Mouse (Mus musculus): Measurements from ENCODE around the gene Slc25a5.
A peak's percentile ranks its signal among the peaks of the same experiment; 100 is the strongest.
"Not testable (repeated sequence)": the region's sequence is repeated elsewhere in the genome, so short reads cannot be mapped to it uniquely, and the experiment has no call there.

Gene Slc25a5

GRCm38 (mm10) chrX:36795424-36796162 is at the start of gene Slc25a5:
Slc25a5 (plus strand) TSS chrX:36795651.
- peak; percentile 33 for DNase-seq (ENCODE audit: low spot score)

DNA sequence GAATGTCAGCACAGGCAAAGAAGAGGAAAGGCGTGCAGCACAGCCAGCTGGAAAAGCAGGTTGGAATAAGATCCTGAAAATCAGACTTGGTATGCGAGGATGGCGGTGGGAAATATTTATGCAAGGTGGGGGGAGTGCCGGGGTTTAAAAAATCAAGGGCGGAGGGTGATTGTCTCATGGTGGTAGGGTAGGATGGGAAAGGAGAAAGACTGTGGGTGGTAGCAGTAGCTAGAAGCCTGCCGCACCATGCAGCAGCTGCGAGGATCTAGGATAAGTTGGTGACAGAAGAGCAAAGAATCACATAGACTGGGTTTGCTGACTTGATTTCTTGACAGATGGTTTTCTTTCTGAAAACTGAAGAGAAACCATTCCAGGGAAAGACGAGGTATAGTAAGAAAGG is 48.7 kb upstream of the Slc25a5 start:
- DNase-seq (ENCODE audit: low spot score), result no peak

DNA sequence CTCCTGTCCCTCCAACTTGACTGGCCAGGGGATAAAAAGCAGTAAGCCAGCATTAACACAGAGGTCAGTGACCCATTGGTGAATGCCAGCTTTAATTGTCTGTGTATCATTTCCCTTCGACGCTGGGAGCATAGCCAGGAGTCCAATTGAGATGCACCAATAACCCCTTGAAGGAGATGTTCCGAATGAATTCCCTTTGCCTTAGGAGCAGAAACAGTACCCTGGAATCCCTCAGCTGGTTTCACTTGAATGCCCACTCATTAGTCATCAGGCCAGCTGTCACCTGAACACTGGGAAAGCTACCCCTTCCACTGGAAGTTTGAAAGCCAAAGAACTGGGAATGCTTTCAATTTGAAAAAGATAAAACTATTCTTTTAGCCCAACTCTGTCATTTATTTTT is 46.9 kb upstream of the Slc25a5 start:
- no peak for DNase-seq (ENCODE audit: low spot score)

- DNase-seq (ENCODE audit: low spot score), result no peak
Observed at GRCm38 (mm10) chrX:36749281-36749785, 46.1 kb upstream of the Slc25a5 start.

GRCm38 (mm10) chrX:36750591-36750990 is 44.9 kb upstream of the Slc25a5 start:
- no peak for DNase-seq (ENCODE audit: low spot score)

GRCm38 (mm10) chrX:36752586-36752985 is 42.9 kb upstream of the Slc25a5 start:
- no peak for DNase-seq (ENCODE audit: low spot score)

DNA sequence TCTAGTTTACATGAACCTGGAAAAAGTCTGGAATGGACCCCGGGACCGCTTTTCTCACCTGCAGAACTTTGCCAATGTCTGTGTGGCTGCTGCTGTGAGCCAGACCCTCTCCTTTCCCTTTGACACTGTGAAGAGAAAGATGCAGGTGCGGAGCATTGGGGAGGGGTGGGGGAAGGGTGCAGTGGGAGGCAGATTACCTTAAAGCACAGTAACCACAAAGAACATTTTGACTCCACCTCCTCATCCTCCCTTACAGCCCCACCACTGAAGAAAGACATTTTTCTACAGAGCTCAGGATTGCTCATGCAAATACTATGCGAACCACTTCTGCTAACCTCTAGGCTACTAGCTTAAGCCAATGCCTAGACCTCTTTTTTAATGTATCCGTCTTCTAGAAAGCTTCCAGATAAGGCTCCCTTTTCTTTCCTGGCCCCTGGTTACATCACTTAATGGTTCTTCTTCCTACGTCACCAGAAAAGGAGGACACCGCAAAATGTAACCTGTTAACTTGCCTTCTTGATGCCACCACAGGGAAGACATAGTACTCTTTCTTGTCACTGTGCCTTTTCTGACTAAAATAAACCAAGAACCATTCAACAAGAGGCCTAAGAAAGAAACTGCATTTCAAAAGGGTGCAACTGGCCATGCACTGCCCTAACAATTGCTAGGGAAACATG is 37.5 kb upstream of the Slc25a5 start:
- DNase-seq (ENCODE audit: low spot score), result no peak

DNA sequence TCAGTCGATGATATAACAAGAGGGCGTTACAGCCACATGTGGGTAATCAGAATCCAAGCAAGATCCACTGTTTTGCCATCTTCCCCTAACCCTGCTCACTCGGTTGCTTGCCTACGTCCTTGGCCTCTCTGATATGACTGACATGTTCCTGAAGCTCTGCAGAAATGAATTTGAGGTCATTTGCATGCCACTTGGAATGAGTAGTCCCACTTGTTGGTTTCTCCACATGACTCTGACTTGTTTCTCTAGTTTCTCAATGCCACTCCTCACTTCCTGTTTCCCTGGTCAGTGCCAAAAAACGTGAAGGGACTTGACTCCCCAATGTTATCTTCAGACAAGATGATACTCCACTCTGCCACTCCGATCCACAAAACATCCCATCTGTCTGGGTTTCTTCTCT is 36.9 kb upstream of the Slc25a5 start:
- DNase-seq (ENCODE audit: low spot score), result no peak

GRCm38 (mm10) chrX:36760946-36761635 is 34.4 kb upstream of the Slc25a5 start:
- DNase-seq (ENCODE audit: low spot score), result no peak

- DNase-seq (ENCODE audit: low spot score), result no peak
Observed at GRCm38 (mm10) chrX:36762289-36762688, 33.2 kb upstream of the Slc25a5 start.

GRCm38 (mm10) chrX:36762894-36763293 is 32.6 kb upstream of the Slc25a5 start:
- DNase-seq (ENCODE audit: low spot score), result no peak

GRCm38 (mm10) chrX:36763298-36763933 is 32.0 kb upstream of the Slc25a5 start:
- DNase-seq (ENCODE audit: low spot score), result no peak

DNA sequence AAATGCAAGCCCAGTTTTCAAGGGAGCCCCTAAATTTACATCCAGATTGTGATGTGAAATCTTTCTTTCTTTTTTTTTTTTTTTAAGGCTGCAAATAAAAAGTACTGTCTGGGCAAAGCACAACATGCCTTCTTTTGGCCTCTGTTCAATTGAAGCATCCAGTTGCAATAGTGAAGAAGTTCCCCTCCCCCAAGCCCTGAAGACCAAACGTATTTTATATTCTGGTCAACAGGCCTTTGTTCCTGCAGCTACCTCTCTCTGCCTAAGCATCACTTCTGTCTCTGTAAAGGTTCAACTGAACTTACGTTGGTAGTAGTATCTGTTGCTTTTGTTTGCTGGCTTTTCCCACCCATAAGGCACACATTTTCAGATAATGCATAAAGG is 31.5 kb upstream of the Slc25a5 start:
- DNase-seq (ENCODE audit: low spot score), result no peak

- DNase-seq (ENCODE audit: low spot score), result no peak
Observed at GRCm38 (mm10) chrX:36767386-36767785, 28.1 kb upstream of the Slc25a5 start.

DNA sequence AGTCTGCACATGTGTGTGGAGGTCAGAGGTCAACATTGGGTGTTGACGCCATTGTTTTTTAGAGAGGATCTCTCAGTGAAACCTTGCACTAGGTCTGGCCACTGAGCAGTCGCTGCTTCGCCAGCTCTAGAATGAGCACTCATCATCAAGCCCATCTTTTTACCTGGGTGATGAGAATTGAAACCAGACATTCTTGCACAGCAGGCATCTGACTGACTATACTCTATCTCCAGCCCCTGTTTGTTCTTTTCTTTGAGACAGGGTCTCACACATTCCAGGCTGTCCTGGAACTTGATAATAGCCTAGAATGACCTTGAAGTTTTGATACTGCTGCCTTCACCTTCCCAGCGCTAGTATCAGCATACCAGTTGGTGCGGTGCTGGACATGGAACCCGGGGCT is 22.9 kb upstream of the Slc25a5 start:
- DNase-seq (ENCODE audit: low spot score), result no peak

- DNase-seq (ENCODE audit: low spot score), result no peak
Observed at GRCm38 (mm10) chrX:36775520-36775919, 19.9 kb upstream of the Slc25a5 start.

DNA sequence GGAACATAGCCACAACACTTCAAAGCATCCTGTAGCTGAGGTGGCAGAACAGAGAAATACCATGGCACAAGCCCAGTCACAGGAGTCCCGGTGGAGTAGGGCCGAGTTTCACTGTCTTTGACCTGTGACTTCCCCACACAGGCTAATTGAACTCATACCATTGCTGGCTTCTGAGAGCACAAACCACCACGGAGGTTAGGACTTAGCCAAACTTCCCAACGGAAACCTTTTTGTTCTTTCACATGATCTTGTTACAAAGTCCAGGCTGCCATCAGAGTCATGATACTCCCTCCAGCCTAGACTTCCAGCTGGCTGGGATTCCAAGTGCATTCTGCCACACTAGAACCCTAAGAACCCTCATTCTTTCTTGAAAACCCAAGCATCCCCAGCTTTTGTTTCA is 17.8 kb upstream of the Slc25a5 start:
- no peak for DNase-seq (ENCODE audit: low spot score)

DNA sequence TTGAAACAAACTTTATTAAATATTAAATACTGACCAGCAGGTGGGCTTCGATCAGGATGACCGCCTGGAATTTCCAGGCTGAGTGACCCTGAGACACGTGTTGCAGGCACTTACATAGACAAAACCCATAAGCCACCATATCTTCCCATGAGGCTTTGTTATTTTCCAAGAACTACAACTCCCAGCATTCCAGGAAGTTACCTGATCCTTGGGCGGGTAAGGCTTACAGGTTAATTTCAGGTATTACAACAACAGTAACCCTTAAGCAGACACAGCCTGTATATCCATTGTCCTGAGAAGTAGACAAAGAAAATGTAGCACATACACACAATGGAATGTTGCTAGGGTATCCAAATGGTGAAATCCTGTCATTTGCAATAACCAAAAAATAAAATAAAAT is 6.1 kb upstream of the Slc25a5 start:
- DNase-seq (ENCODE audit: low spot score), result no peak

DNA sequence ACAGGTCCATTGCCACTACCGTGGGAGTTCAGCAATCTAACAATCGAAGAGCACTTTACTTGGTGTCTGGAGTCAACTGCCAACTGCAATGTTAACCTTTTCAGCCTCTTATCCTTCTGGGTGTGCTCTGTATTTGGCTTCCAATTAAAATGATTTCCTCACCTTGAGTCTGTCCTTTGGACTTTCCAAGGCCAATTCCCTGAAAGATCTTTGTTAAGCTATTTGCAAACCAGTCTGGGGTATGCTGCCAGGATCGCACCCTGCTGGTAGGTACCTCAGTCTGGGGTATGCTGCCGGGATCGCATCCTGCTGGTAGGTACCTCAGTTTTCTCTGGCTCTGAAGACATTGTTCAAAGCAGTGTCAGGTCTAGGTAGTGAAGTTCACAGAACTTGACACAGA is 880 bp upstream of the Slc25a5 start:
- no peak for DNase-seq (ENCODE audit: low spot score)

GRCm38 (mm10) chrX:36796163-36796581 is 721 bp downstream of the Slc25a5 start:
- DNase-seq (ENCODE audit: low spot score), result peak; percentile 60

- DNase-seq (ENCODE audit: low spot score), result not testable (repeated sequence)
Observed at GRCm38 (mm10) chrX:36796734-36797133, 1.3 kb downstream of the Slc25a5 start.

DNA sequence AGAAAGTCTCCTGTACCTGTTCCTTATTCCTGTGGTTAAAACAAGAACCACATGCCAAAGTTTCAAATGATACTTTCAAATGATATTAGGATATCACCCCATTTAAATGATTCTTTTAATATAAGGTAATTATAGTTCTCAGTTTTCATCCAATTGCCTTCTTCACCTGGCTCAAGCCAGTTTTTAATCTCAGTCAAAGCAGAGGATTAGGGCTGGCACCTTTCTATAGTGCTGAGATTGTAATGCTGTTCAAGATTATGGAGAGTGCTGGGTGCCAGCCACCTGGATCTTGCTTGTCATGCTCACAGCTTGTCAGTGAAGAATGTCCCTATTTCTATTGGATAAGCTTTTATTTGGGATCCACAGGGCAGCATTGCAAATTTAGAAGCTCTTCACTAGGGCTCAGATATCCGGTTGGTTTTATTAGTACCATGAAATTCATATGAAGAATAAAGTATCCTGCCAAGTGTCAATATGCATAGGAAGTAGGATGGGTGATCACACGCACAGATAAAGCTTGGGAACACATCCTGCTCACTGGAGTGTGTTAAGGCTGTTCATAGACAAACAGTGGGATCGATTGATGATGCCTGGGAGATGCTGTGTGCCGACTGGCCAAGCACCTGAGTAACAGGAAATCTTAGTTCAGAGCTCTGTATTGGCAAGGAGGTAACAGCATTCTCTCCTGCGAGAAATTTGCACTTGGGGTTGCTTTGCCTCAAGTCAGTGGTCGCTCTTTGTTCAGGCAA is 3.9 kb downstream of the Slc25a5 start:
- DNase-seq (ENCODE audit: low spot score), result no peak
